Comparison of ENCODE assay signal across 10 mouse cellular contexts in genomic region chr4:116483476-116483875, GRCm38 (mm10). TPM values are rescaled to one million over a fixed set of nuclear protein-coding genes. Genes with fewer than 3 reads are reported as not detected.
DNase-seq lines count a peak whose midpoint lies in the region; ATAC-seq lines count a peak whose summit lies in the region.
"Had no signal": no experiment of that assay in that cellular context is flagged by ENCODE, and none has a peak within 500 bp of the region (broad histone marks: within the 10 kb centered on the region; RNA-seq: fewer than 3 reads in every experiment).

No protein-coding gene starts in this region.

- H3K9me3 ChIP-seq in lung, embryonic 16.5 days (ENCODE audit: control insufficient read depth, low read length), result no peaks in the 10 kb centered on the region

- no peak overlapping the region for H3K4me3 ChIP-seq in lung, embryonic 16.5 days (ENCODE audit: low read length)

- no peaks in the 10 kb centered on the region for H3K4me1 ChIP-seq in lung, embryonic 16.5 days (replicated peaks; ENCODE audit: control insufficient read depth, insufficient read depth, low read length)

- H3K27me3 ChIP-seq in lung, embryonic 16.5 days (ENCODE audit: control insufficient read depth, insufficient read depth, low read depth, low read length), result no peaks in the 10 kb centered on the region

- 19% methylated on average over 2 of the region's 2 CpGs for WGBS in lung, embryonic 16.5 days

- ATAC-seq in lung, embryonic 16.5 days (ENCODE audit: low read depth), result 0 out of 2 replicates have a peak, but pooled peaks have one; percentile 41

- no peak overlapping the region for H3K9ac ChIP-seq in lung, embryonic 16.5 days (ENCODE audit: low read length)

- intact Hi-C loops in heart, postnatal 10 days (cut with DNase I), result no loop called here

- H3K36me3 ChIP-seq in lung, embryonic 16.5 days (ENCODE audit: control insufficient read depth, insufficient read depth, low read length), result no peaks in the 10 kb centered on the region

- H3K4me2 ChIP-seq in lung, embryonic 16.5 days (ENCODE audit: low read depth, low read length), result no peak overlapping the region

- DNase-seq in embryo, embryonic 10 days (ENCODE audit: low spot score), result peak; percentile 24
- no peak for DNase-seq in embryo, embryonic 9.5 days (ENCODE audit: extremely low spot score)
- DNase-seq in lung, adult 18-20 months, result no peak
- peak; percentile 61 to 62 for DNase-seq in heart, postnatal 10 days
- peak; percentile 53 for DNase-seq in mesoderm, embryonic 11.5 days (ENCODE audit: low read depth, low spot score)
- DNase-seq in frontal cortex, adult 2 months (ENCODE audit: extremely low spot score in 1 of 2, low spot score in 1 of 2), result no peak
- no peak for DNase-seq in thymus, postnatal 10 days (ENCODE audit: low spot score in 2 of 2)

- H3K27ac ChIP-seq in lung, embryonic 16.5 days (ENCODE audit: low read length), result no peak overlapping the region
- H3K27ac ChIP-seq: macrophage; stomach, postnatal 0 days had no signal

RNA-seq across cellular contexts. Expression of gene Mast2, which starts 19.5 kb away (rescaled TPM):
- polyA plus RNA-seq in lung, embryonic 16.5 days (2015; fragmentation: Nextera tagmentation; extraction: Ambion mirVana), result 11.0 and 11.5 TPM in 2 replicates
- total RNA-seq in heart, postnatal 10 days (2021), result 10 to 100 TPM; 90.2 to 97.5 TPM
- polyA plus RNA-seq in frontal cortex, adult 2 months (2012; rRNA removed), result 91.5 and 91.7 TPM in 2 replicates

RNA-seq across cellular contexts. Expression of gene Ipp, which starts 23.9 kb away (rescaled TPM):
- polyA plus RNA-seq in lung, embryonic 16.5 days (2015; fragmentation: Nextera tagmentation; extraction: Ambion mirVana), result 14.1 and 14.7 TPM in 2 replicates
- 10 to 100 TPM; 15.1 to 17.1 TPM for total RNA-seq in heart, postnatal 10 days (2021)
- polyA plus RNA-seq in frontal cortex, adult 2 months (2012; rRNA removed), result 6.7 and 8.7 TPM in 2 replicates

Comparison
In these comparisons a context has a peak if more than half of its experiments do, and no peak if none do; other contexts are left out.
1. DNase-seq: peak in embryo, embryonic 10 days (single experiment), heart, postnatal 10 days (2 of 2) and mesoderm, embryonic 11.5 days (single experiment); none in embryo, embryonic 9.5 days (single experiment), lung, adult 18-20 months (0 of 2), frontal cortex, adult 2 months (0 of 2) and thymus, postnatal 10 days (0 of 2).